Mouse (Mus musculus) gastrocnemius, postnatal 10 days (tissue): Measurements from ENCODE around the gene Dnah8. TPM values are rescaled to one million over a fixed set of nuclear protein-coding genes. Genes with fewer than 3 reads are reported as not detected.
A peak's percentile ranks its signal among the peaks of the same experiment; 100 is the strongest.

ENCODE experiments used
- DNase-seq: peaks from one replicate; pipeline ENCODE4 v3.0.0; 2021; ENCODE audit warnings: mixed read lengths
- total RNA-seq, 2 experiments: library from RNA; stranded (reverse); gene quantifications; 2 replicates each; pipeline ENCODE4 v1.2.3; 2021

Dnah8 gene
- total RNA-seq, 2 experiments from 2014 or later, result 1.2 to 2.1 TPM

- DNase-seq, result no peak
Measured at GRCm38 (mm10) chr17:30663170-30663569, 39.0 kb downstream of the Dnah8 start.

GRCm38 (mm10) chr17:30664856-30665255 lies 40.7 kb downstream of the Dnah8 start:
- DNase-seq, result no peak

GRCm38 (mm10) chr17:30672556-30672955 lies 48.4 kb downstream of the Dnah8 start:
- DNase-seq, result no peak

GRCm38 (mm10) chr17:30673023-30673422 lies 48.9 kb downstream of the Dnah8 start:
- no peak for DNase-seq

- no peak for DNase-seq
Measured at GRCm38 (mm10) chr17:30675021-30675740, 51.0 kb downstream of the Dnah8 start.

GRCm38 (mm10) chr17:30678523-30678922 lies 54.4 kb downstream of the Dnah8 start:
- no peak for DNase-seq

GRCm38 (mm10) chr17:30679612-30680011 lies 55.5 kb downstream of the Dnah8 start:
- no peak for DNase-seq

- DNase-seq, result peak; percentile 54
Measured at GRCm38 (mm10) chr17:30681604-30682003, 57.5 kb downstream of the Dnah8 start.

GRCm38 (mm10) chr17:30690181-30690580 lies 66.0 kb downstream of the Dnah8 start:
- DNase-seq, result no peak

- no peak for DNase-seq
Measured at GRCm38 (mm10) chr17:30691481-30691880, 67.3 kb downstream of the Dnah8 start.

GRCm38 (mm10) chr17:30694281-30694680 lies 70.1 kb downstream of the Dnah8 start:
- DNase-seq, result no peak

- no peak for DNase-seq
Measured at GRCm38 (mm10) chr17:30714732-30715131, 90.6 kb downstream of the Dnah8 start.

GRCm38 (mm10) chr17:30718197-30718596 lies 94.0 kb downstream of the Dnah8 start:
- DNase-seq, result no peak

GRCm38 (mm10) chr17:30719031-30719430 lies 94.9 kb downstream of the Dnah8 start:
- DNase-seq, result no peak

GRCm38 (mm10) chr17:30727788-30728187 lies 103.6 kb downstream of the Dnah8 start:
- DNase-seq, result no peak

GRCm38 (mm10) chr17:30732736-30733135 lies 108.6 kb downstream of the Dnah8 start:
- DNase-seq, result no peak

GRCm38 (mm10) chr17:30734770-30735169 lies 110.6 kb downstream of the Dnah8 start:
- no peak for DNase-seq

- DNase-seq, result no peak
Measured at GRCm38 (mm10) chr17:30735454-30735853, 111.3 kb downstream of the Dnah8 start.

GRCm38 (mm10) chr17:30737797-30738196 lies 113.6 kb downstream of the Dnah8 start:
- peak; percentile 57 for DNase-seq

GRCm38 (mm10) chr17:30739769-30740168 lies 115.6 kb downstream of the Dnah8 start:
- no peak for DNase-seq

- no peak for DNase-seq
Measured at GRCm38 (mm10) chr17:30743947-30744346, 119.8 kb downstream of the Dnah8 start.

GRCm38 (mm10) chr17:30746056-30747024 lies 122.2 kb downstream of the Dnah8 start:
- peak; percentile 74 for DNase-seq

GRCm38 (mm10) chr17:30749391-30749790 lies 125.2 kb downstream of the Dnah8 start:
- no peak for DNase-seq
